Mouse (Mus musculus): ENCODE measurements around the gene Acss2.

GRCm38 (mm10) chr2:155515941-155516340, 1.8 kb upstream of the Acss2 start:
- TF ChIP-seq CTCF (IDR thresholded peaks at IDR 0.05; ENCODE audit: control insufficient read depth, insufficient read depth, insufficient replicate concordance, low read depth, low read length) (peak; percentile 45; the same call in 1 of the 2 replicates), POLR2A (IDR thresholded peaks at IDR 0.05; ENCODE audit: control insufficient read depth, low read depth, low read length) (no peak)
